Mouse (Mus musculus) heart, embryonic 11.5 days (tissue): ENCODE data around the gene Zmynd19. TPM values are rescaled to one million over a fixed set of nuclear protein-coding genes. Genes with fewer than 3 reads are reported as not detected.
"Not testable (repeated sequence)": the region's sequence is repeated elsewhere in the genome, so short reads cannot be mapped to it uniquely, and the experiment has no call there.

ENCODE experiments used
- ATAC-seq: fragments of 200-750 bp; cut with Nextera tagmentation; replicated peaks from 2 replicates; pipeline ENCODE4 v1.8.0; 2017; ENCODE audit warnings: moderate library complexity; ENCODE audit not compliant: insufficient number of reproducible peaks, low FRiP score, low TSS enrichment
- H3K27ac ChIP-seq: fragments of 300-500 bp; sonication (generic); 2 replicates; pipeline ENCODE4 v1.5.1; 2014; ENCODE audit warnings: mild to moderate bottlenecking, low read depth, low read length
- H3K27me3 ChIP-seq: fragments of 300-500 bp; sonication (generic); 2 replicates; pipeline ENCODE4 v1.6.1; 2014; ENCODE audit warnings: mild to moderate bottlenecking, low read length, mixed read lengths; ENCODE audit not compliant: control insufficient read depth, insufficient read depth
- H3K36me3 ChIP-seq: fragments of 300-500 bp; sonication (generic); 2 replicates; pipeline ENCODE4 v1.6.1; 2014; ENCODE audit warnings: mild to moderate bottlenecking, low read length, moderate library complexity, mixed read lengths; ENCODE audit not compliant: control insufficient read depth, insufficient read depth
- H3K4me1 ChIP-seq: fragments of 300-500 bp; sonication (generic); 2 replicates; pipeline ENCODE4 v1.6.1; 2014; ENCODE audit warnings: low read length; ENCODE audit not compliant: control insufficient read depth, insufficient read depth
- H3K4me2 ChIP-seq: fragments of 300-500 bp; sonication (generic); 2 replicates; pipeline ENCODE4 v1.6.1; 2014; ENCODE audit warnings: mild to moderate bottlenecking, moderate library complexity
- H3K4me3 ChIP-seq: fragments of 300-500 bp; sonication (generic); 2 replicates; pipeline ENCODE4 v1.5.1; 2014; ENCODE audit warnings: low read depth, low read length
- H3K9ac ChIP-seq: fragments of 300-500 bp; sonication (generic); 2 replicates; pipeline ENCODE4 v1.6.1; 2014; ENCODE audit warnings: mild to moderate bottlenecking, low read depth, low read length, moderate library complexity
- H3K9me3 ChIP-seq: fragments of 300-500 bp; sonication (generic); replicated peaks from 2 replicates; pipeline ENCODE4 v1.6.1; 2016; ENCODE audit warnings: low read length; ENCODE audit not compliant: control insufficient read depth
- WGBS: fragments of 180-500 bp; shearing (Covaris S2); extraction: QIAGEN DNeasy Blood & Tissue Kit; methylation state at CpG from one replicate; pipeline ENCODE4 v1.1.7; 2014; ENCODE audit not compliant: insufficient replicate concordance; 5-methylcytosine and 5-hydroxymethylcytosine counted together
- polyA plus RNA-seq: library from polyadenylated mRNA; unstranded; fragments of >200 nt; fragmentation: Nextera tagmentation; extraction: Ambion mirVana; gene quantifications from 2 replicates; pipeline ENCODE4 v1.2.1, GENCODE M21; 2014

Gene Zmynd19
- polyA plus RNA-seq, 1 experiment from 2014 or later, result 12.5 TPM

DNA sequence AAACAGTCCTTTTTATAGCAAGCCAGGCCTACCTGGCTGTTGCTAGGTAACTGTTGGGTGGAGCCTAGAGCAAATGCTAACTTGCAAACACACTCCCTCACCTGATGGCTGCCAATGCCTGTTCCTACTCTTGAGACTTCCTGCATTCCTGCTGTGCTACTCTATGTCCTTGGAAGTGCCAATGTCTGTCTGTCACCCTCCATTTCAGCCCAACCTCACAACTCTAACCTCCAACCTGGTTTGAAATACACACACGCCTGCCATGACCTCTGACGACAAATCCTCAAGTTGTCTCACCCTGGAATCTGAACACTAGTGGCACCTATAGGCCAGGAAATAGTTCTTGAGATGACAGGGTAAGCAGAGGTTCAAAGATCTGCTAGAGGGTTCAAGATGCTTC, 20.5 kb upstream of the Zmynd19 start:
- Histone ChIP-seq H3K27me3 (no peaks in the 10 kb centered on the region; the same call in none of the 2 replicates), H3K4me2 (no peak overlapping the region)
- 51% methylated on average over 2 of the region's 2 CpGs for WGBS

DNA sequence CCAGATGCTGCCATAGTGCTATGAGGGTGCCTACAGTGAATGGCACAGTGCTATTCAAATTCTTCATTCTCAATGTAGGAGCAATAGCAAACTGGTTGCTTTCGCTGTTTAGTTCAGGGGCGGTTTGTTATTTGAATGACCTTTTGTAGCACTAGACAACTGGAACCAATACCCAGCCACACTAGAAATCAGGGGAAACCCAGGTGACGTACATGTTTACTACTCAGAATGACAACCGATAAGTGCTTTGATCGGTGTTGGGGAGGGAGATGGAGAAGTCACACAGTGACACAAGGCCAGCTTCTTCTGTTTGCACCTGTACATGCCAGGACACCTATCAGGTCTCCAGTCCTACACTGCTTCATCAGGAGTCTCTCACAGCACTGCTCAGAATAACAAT, 20.0 kb upstream of the Zmynd19 start:
- no peaks in the 10 kb centered on the region; the same call in none of the 2 replicates for H3K27me3 ChIP-seq
- no peaks in the 10 kb centered on the region for H3K36me3 ChIP-seq
- H3K4me2 ChIP-seq, result no peak overlapping the region
- H3K9ac ChIP-seq, result no peak overlapping the region
- no peak overlapping the region for H3K4me3 ChIP-seq
- no peak overlapping the region for H3K27ac ChIP-seq
- H3K9me3 ChIP-seq, result no peaks in the 10 kb centered on the region
- H3K4me1 ChIP-seq, result no peaks in the 10 kb centered on the region; the same call in 1 of the 2 replicates
- 86% methylated on average over 5 of the region's 5 CpGs for WGBS
- no peak for ATAC-seq

More for the DNA sequence above, 20.5 kb upstream of the Zmynd19 start:
- Histone ChIP-seq H3K27ac (no peak overlapping the region), H3K36me3 (no peaks in the 10 kb centered on the region), H3K4me1 (no peaks in the 10 kb centered on the region; the same call in 1 of the 2 replicates), H3K9ac (no peak overlapping the region), H3K9me3 (no peaks in the 10 kb centered on the region), H3K4me3 (no peak overlapping the region)
- ATAC-seq, result no peak

DNA sequence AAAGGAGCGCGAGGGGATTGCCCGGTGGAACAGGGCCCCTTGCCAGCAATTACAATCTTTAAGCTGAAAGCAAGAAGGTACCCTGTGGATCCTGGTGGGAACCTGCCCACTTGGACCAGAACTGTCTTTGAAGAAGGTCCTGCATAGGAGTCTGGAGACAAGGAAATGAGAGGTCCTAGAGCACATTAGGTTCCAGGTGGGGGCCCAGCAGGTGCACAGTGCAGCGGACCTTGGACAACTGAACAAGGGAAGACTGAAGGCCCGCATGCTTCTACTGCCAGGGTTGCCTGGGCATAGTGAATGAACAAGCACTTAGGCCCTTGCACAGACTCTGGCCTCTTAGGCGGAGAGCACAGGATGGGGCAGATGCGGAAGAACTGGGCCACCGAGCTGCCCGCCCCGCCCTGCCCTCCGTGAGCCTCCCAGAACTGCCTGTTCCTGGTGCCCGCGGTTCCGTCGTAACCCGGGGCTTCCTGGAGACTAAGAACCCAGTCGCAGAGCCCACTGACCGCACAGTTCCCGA, 15.1 kb upstream of the Zmynd19 start:
- peak overlapping the region; percentile 99 for H3K4me2 ChIP-seq
- peak overlapping the region; percentile 74 for H3K4me3 ChIP-seq
- H3K9ac ChIP-seq, result peak overlapping the region; percentile 71
- no peaks in the 10 kb centered on the region for H3K4me1 ChIP-seq
- peak; percentile 55 for ATAC-seq
- 8% methylated on average over 18 of the region's 19 CpGs for WGBS
- peak overlapping the region; percentile 60; the same call in 1 of the 2 replicates for H3K27ac ChIP-seq
- no peaks in the 10 kb centered on the region for H3K36me3 ChIP-seq
- no peaks in the 10 kb centered on the region for H3K27me3 ChIP-seq
- H3K9me3 ChIP-seq, result no peaks in the 10 kb centered on the region

DNA sequence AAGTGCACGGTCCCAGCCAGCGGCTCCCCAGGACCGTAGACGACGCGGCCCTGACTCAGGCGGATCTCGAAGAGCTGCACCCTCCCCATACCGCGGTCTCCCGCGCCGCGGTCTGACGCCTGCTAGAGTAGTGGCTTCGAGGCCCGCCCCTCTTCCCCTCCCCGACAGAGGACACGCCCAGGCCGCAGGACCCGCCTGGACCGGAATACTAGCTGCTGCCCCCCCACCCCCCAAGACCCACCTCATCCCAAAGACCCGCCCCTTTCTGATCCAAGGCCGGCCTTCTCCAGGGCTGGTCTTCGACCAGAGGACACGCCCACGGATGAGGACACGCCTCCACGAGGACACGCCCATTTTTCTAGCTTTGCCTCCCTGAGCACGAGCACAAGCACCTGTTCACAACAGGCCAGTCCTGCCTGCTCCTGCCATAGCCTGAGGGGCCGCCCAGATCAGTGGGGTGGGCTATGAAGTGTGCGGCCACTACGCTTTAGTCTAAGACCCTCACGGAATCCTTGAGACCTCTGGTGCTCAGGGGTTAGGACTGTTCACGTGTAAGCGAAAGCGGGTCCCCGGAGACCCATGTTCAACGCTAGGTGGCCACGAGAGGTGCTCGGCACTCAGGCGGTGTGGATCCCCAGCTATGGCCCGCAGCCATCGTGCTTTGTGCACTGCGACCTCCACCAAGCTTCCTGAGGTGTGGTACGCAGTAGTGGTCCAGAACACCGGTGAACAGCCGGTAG, 14.4 kb upstream of the Zmynd19 start, which contains the start of gene Arrdc1:
Arrdc1 (minus strand) TSS at position 196 of the 740 bp plus-strand sequence.
- ATAC-seq, result peak; percentile 94
- Histone ChIP-seq H3K36me3 (no peaks in the 10 kb centered on the region), H3K27ac (peak within 1 kb of the TSS; percentile 60; the same call in 1 of the 2 replicates), H3K4me3 (peak within 1 kb of the TSS; percentile 74), H3K4me2 (peak within 1 kb of the TSS; percentile 99), H3K27me3 (no peaks in the 10 kb centered on the region), H3K9me3 (no peaks in the 10 kb centered on the region), H3K4me1 (no peaks in the 10 kb centered on the region), H3K9ac (peak within 1 kb of the TSS; percentile 71)
- under 1% methylated on average over 42 of the region's 49 CpGs for WGBS

DNA sequence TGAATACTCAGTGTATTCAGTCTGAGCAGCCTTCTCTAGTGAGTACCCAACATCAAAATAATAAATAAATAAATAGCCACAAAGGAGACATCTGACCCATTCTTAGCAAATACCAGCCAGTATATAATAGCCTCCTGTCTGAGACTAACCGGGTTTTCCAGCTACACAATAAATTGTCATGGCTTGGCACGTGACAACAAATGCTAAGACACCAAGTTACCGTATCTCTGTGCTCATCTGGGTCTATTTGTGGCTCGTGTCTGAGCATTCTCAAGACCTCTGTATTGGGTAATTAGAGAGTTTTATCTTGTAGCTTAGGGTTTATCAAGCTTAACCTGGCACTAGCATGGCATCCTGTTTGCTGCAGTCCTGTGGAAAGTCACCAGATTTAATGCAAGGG, 7.5 kb upstream of the Zmynd19 start:
- no peaks in the 10 kb centered on the region for H3K9me3 ChIP-seq
- no peaks in the 10 kb centered on the region for H3K36me3 ChIP-seq
- H3K9ac ChIP-seq, result no peak overlapping the region
- H3K4me2 ChIP-seq, result no peak overlapping the region
- no peaks in the 10 kb centered on the region for H3K27me3 ChIP-seq
- no peak for ATAC-seq
- WGBS, result 75% methylated on average over 4 of the region's 4 CpGs
- no peaks in the 10 kb centered on the region for H3K4me1 ChIP-seq
- no peak overlapping the region for H3K27ac ChIP-seq
- H3K4me3 ChIP-seq, result no peak overlapping the region

DNA sequence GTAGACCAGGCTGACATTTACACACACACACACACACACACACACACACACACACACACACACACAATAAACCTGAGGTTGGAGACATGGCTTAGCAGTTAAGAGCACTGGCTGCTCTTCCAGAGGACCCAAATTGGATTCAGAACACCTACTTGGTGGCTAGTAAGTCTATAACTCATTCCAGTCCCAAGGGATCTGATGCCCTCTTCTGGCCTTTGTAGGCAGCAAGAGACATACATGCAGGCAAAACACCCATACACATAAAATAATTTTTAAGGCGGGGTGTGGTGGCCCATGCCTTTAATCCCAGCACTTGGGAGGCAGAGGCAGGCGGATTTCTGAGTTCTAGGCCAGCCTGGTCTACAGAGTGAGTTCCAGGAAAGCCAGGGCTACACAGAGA, 5.3 kb upstream of the Zmynd19 start:
- H3K9ac ChIP-seq, H3K4me1 ChIP-seq, H3K36me3 ChIP-seq, H3K9me3 ChIP-seq, H3K27me3 ChIP-seq, ATAC-seq, H3K4me2 ChIP-seq, H3K27ac ChIP-seq, H3K4me3 ChIP-seq: not testable (repeated sequence)
- WGBS, result 44% methylated on average over 2 of the region's 2 CpGs

DNA sequence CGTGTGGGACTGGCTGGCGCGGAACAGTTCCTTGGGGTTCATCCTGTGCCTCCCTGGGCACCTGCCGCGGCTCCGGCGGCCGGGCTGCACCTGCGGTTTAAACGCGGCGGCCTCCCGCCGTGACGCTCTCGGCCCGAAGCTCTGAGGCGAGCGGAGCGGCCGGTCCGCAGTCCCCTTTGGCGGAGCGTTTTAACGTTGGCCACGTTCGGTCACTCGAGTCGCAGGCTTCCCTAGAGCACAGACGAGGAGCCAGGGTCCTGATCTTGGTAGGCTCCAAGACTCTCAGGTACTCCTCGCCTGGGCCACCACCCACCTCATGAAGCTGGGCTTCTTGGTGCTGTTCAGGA, 570 bp downstream of the Zmynd19 start:
- H3K4me3 ChIP-seq, result peak overlapping the region; percentile 98
- no peaks in the 10 kb centered on the region for H3K27me3 ChIP-seq
- ATAC-seq, result peak; percentile 21
- no peaks in the 10 kb centered on the region for H3K9me3 ChIP-seq
- H3K9ac ChIP-seq, result peak overlapping the region; percentile 94
- H3K27ac ChIP-seq, result no peak overlapping the region
- H3K4me2 ChIP-seq, result peak overlapping the region; percentile 95
- under 1% methylated on average over 31 of the region's 31 CpGs for WGBS
- peaks cover 23% of the 10 kb centered on the region for H3K36me3 ChIP-seq
- H3K4me1 ChIP-seq, result peaks cover 6% of the 10 kb centered on the region

DNA sequence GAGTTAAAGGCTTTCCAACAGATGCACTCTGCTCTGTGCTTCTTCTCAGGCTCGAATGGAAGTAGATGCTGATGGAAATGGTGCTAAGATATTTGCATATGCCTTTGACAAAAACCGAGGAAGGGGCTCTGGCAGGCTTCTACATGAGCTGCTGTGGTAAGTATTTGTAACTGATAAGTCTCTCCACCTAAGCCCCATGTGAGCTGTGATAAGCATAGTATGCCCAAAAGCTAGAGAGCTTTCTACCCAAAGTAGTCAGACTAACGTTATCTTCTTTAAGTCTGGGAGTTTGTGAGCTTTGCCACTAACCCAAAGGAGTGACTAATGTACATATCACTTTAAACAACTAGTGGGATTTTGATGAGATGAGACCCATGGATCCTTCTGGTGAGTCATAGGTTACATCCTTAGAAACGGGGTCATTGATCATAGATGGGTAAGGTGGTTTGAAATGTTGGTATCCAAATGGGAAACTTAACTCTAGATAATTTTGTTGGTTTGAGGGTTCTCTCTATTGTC, 3.0 kb downstream of the Zmynd19 start:
- Histone ChIP-seq H3K9ac (no peak overlapping the region), H3K27ac (no peak overlapping the region), H3K27me3 (no peaks in the 10 kb centered on the region), H3K4me1 (peaks cover 6% of the 10 kb centered on the region), H3K36me3 (peaks cover 26% of the 10 kb centered on the region), H3K4me2 (no peak overlapping the region), H3K9me3 (no peaks in the 10 kb centered on the region), H3K4me3 (no peak overlapping the region)
- ATAC-seq, result no peak
- 71% methylated on average over 4 of the region's 4 CpGs for WGBS
